Mouse (Mus musculus) mouse trophoblast stem cell (cell line): ENCODE data around the gene Map3k4.

Experiments used
- in situ Hi-C, 2 experiments: fragments of 300-500 bp; cut with MseI, MboI; formaldehyde crosslinking; loops; 2 replicates in 1 of 2; 3 replicates in 1 of 2; pipeline ENCODE4 v1.15.1; 2025

The Map3k4 gene

DNA sequence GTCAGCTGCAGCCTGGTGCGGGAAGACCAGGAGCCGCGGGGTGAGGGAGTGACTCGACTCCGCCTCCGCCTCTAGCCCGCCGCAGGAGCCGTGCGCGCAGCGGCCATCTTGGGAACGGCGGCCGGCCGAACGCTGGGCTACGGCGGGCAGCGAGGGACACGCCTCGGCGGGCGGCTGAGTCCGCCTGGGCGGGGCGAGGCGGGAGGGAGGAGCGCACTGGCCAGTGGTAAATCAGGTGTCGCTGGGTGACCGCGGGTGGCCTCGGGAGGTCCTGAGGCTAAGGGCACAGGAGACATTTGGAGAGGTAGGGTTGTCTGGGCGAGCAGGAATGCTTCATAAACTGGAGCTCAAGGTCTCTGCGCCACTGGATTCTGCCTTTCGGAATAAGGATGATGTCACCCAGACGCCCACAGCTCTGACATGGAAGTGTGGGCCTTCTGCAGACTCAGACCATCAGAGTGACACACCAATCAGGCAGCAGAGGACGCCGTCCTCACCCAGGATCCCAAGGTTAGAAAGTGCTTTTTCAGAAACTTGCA, at the start of gene Map3k4:
Gene Map3k4, minus strand, starts transcription at position 134 of the 539 bp plus-strand sequence.
- in situ Hi-C loops, result loop anchor here (5.0 kb wide), 1 partner anchor 49 kb away; no protein-coding TSS in a partner anchor

GRCm38 (mm10) chr17:12367373-12367930, 48.9 kb upstream of the Map3k4 start:
- in situ Hi-C loops, result loop anchor here (5.0 to 10.0 kb wide), 3 partner anchors 50 to 333 kb away; partner anchors contain the start of gene Map3k4 (in 2 of the 2)

GRCm38 (mm10) chr17:12364426-12364735, 45.8 kb upstream of the Map3k4 start:
- in situ Hi-C loops, result loop anchor here in 1 of 2 experiments (10.0 kb wide), 2 partner anchors 130 to 330 kb away; no protein-coding TSS in a partner anchor

GRCm38 (mm10) chr17:12363601-12364425, 45.2 kb upstream of the Map3k4 start:
- in situ Hi-C loops, result loop anchor here in 1 of 2 experiments (10.0 kb wide), 2 partner anchors 129 to 329 kb away; no protein-coding TSS in a partner anchor

- in situ Hi-C loops, result loop anchor here in 1 of 2 experiments (10.0 kb wide), 2 partner anchors 125 to 325 kb away; no protein-coding TSS in a partner anchor
These were observed 41.3 kb upstream of the Map3k4 start for GRCm38 (mm10) chr17:12359876-12360275.

DNA sequence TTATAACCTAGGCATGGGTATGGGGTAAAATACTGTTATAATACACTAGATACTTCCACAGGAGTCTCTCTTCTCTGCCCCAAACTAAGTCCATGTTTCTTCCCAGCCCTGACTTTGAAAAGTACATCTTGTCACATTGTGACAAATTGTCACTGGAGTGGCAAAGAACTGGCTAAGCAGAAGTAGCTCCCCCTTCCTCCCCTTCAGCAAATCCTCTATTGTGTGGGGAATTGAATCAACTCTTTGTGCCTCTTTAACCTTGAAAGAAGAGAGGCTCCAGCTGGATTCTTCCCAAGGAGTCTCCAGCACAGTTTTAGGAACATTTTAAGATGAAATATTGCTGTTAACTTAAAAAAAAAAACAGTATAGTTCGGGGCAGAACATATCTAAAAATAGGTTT, 34.2 kb upstream of the Map3k4 start:
- in situ Hi-C loops, result no loop called here

GRCm38 (mm10) chr17:12351564-12351963, 33.0 kb upstream of the Map3k4 start:
- in situ Hi-C loops, result no loop called here

- in situ Hi-C loops, result no loop called here
These were observed 28.9 kb upstream of the Map3k4 start for GRCm38 (mm10) chr17:12347462-12347861.

- in situ Hi-C loops, result no loop called here
These were observed 25.2 kb upstream of the Map3k4 start for GRCm38 (mm10) chr17:12343702-12344376.

DNA sequence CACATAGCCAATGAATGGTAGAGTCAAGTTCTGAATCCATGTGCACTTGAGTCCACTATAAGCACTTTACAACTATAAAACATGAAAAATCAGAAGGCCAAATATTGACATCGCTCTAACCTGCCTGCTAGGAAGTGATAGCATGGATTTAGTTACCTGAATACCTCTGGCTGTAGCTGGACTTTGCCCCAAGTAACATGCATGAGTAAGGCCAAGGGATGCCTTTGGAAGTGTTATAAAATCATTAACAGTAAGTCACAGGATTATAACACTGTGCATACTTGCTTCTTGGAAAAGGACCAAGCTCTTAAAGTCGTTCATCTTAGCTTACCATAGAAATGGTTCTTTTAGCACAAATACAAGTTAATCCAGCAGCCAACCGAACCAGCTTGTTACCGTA, 18.6 kb upstream of the Map3k4 start:
- in situ Hi-C loops, result no loop called here

- in situ Hi-C loops, result no loop called here
These were observed 17.7 kb upstream of the Map3k4 start for GRCm38 (mm10) chr17:12336073-12336868.

GRCm38 (mm10) chr17:12335115-12335514, 16.5 kb upstream of the Map3k4 start:
- in situ Hi-C loops, result no loop called here

DNA sequence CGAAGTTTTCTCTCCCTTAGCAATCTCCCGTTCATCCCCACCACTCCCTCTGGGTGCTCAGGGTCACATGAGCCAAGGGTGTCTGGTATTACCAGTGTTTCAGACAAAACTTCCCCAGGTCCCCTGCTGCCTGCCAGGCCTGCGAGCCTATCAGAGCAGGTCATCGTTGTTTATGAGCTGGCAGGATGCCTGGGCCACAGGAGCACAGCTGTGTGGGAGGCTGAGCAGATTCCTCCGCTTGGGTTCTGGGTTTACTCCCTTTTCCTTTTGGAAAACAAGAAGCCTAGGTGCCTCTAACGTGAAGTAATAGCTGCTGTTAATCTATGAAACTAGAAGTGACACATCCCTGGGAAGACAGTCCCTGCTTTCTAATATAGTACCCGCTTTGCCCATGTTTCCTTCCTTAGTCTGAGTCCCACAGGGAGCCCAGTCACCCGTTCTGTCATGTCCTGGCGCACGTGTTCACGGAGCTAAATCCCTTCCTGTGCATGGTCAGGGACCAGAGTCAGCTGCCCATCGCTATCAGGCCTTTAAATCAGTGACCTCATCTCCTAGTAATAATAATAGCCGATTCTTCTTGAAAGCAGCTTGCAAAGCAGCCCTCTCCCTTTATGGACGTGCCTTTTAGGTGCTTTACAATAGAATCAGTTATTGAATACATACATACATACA, 9.4 kb upstream of the Map3k4 start:
- in situ Hi-C loops, result no loop called here

DNA sequence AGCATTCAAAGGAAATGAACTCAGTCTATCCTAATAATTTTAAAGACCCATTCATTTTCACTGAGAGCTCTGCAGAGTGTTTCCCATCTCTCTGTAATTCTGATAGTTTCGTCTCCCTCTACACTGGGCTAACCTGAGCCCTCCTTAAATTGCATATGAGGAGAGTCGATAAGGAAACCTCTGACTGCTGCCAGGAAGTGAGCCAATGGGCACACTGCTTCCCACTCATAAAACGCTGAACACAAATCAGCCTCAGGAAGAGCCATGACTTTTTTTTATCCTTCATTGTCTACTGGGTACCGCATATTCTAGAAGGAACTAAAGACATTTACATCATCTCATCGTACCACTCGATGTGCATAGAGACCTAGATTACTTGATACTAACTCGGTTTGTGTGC, 1.2 kb upstream of the Map3k4 start:
- in situ Hi-C loops, result loop anchor here (5.0 kb wide), 1 partner anchor 48 kb away; no protein-coding TSS in a partner anchor

DNA sequence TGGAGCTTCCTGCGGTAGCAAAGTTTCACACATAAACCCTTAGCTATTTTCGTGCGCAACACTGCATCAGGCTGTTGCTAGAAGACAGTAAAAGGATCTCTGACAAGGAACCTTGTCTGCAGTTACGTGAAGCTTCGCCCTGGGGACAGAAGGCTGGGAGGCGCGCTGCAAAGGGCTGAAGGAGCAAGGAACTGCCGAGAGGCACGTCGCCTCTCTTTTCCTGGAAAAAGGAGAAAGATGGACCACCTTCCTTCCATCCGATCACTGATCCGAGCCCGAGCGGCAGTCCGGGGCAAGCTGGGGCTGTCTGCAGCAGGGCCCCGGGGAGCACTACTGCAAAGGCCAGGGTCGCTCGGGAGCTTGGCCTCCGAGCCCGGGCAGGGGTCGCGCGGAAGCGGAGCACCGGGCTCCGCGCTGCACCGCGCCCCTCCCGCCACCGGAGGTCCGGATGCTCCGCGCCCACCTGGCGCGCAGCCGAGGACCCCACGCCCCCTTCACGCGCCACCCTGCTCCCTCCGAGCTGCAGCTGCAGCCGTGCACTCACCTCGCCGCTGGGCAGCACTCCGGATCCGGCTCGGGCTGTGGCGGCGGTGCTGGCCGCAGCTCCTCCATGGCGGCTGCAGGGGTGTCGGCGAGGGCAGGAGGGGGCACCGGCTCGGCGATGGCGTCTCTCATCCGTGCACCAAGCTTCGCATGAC, 493 bp downstream of the Map3k4 start:
- in situ Hi-C loops, result loop anchor here (5.0 kb wide), 1 partner anchor 49 kb away; no protein-coding TSS in a partner anchor

- in situ Hi-C loops, result loop anchor here (5.0 kb wide), 1 partner anchor 50 kb away; no protein-coding TSS in a partner anchor
These were observed 1.0 kb downstream of the Map3k4 start for GRCm38 (mm10) chr17:12317607-12317953.

DNA sequence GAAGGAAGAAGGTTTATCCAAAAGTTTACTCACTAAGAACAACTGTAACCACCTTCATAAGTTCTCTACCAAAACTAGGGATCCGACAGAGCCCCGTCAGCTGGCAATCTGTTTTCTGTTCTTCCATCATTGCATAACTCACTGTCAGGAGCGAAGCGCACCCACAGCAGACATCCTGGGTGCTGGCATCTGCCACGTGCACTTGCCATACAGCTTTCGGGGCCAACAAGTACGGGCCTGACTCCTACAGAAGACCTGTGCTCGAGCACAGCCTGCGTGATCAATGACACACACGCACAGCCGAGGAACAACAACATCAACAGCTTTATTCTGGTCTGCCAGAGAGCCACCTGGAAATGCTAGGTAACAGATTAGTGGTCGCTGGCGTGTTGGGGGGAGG, 2.3 kb downstream of the Map3k4 start:
- in situ Hi-C loops, result loop anchor here (5.0 kb wide), 1 partner anchor 51 kb away; no protein-coding TSS in a partner anchor

- in situ Hi-C loops, result no loop called here
These were observed 6.3 kb downstream of the Map3k4 start for GRCm38 (mm10) chr17:12312248-12312647.

DNA sequence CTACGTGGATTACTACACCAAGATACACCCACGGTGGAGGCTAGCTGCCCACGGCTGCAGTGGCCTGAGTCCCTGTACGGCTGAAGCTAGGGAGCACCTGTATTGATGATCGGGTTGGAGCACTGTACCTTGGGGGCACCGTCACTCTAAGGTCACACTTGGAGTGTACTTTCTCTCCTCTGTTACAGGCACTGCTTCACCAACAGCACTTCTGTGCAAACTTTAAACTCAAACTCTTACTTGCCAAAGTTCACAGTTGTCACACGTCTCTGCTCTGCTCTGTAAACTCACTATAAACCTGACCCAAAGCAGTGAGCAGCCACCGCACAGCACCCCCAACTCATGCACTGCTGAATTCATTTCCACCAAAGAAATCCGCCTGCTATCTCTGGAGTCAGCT, 9.1 kb downstream of the Map3k4 start:
- in situ Hi-C loops, result no loop called here

- in situ Hi-C loops, result no loop called here
These were observed 9.5 kb downstream of the Map3k4 start for GRCm38 (mm10) chr17:12309059-12309458.
